Mouse (Mus musculus): Measurements from ENCODE around the gene Sync. TPM values are rescaled to one million over a fixed set of nuclear protein-coding genes. Genes with fewer than 3 reads are reported as not detected.

Sync gene
- 1.1 and 1.3 TPM in 2 replicates for polyA plus RNA-seq (2016; fragmentation: Nextera tagmentation; extraction: Ambion mirVana)

GRCm38 (mm10) chr4:129287472-129287981 lies at the start of gene Sync:
TSS of gene Sync (plus strand) at chr4:129287617.
- H3K36me3 ChIP-seq = no peaks in the 10 kb centered on the region
- peaks cover 16% of the 10 kb centered on the region for H3K4me1 ChIP-seq (replicated peaks)
- peak within 1 kb of the TSS; percentile 60 for H3K9ac ChIP-seq
- 0 out of 2 replicates have a peak, but pooled peaks cover 2% of the 10 kb centered on the region for H3K9me3 ChIP-seq (replicated peaks)
- H3K4me3 ChIP-seq = peak within 1 kb of the TSS; percentile 54
- peak within 1 kb of the TSS; percentile 100 for H3K4me2 ChIP-seq
- 1% methylated on average over 50 of the region's 53 CpGs for WGBS
- peaks cover 27% of the 10 kb centered on the region for H3K27me3 ChIP-seq (replicated peaks)
- H3K27ac ChIP-seq (ENCODE audit: poor library complexity, severe bottlenecking) = no peak within 1 kb of the TSS; the same call in 1 of the 2 replicates
- ATAC-seq (ENCODE audit: insufficient number of reproducible peaks, low FRiP score) = peak; percentile 43

GRCm38 (mm10) chr4:129237843-129238441 lies 49.5 kb upstream of the Sync start:
- peak overlapping the region; percentile 76; the same call in 1 of the 2 replicates for H3K9ac ChIP-seq
- peaks cover 48% of the 10 kb centered on the region for H3K4me1 ChIP-seq (replicated peaks)
- no peaks in the 10 kb centered on the region for H3K36me3 ChIP-seq
- H3K27me3 ChIP-seq (replicated peaks) = peaks cover 85% of the 10 kb centered on the region
- H3K27ac ChIP-seq (ENCODE audit: poor library complexity, severe bottlenecking) = no peak overlapping the region
- 8% methylated on average over 21 of the region's 21 CpGs for WGBS
- H3K9me3 ChIP-seq (replicated peaks) = no peaks in the 10 kb centered on the region
- H3K4me2 ChIP-seq = peak overlapping the region; percentile 98
- no peak for ATAC-seq (ENCODE audit: insufficient number of reproducible peaks, low FRiP score)
- H3K4me3 ChIP-seq = peak overlapping the region; percentile 75

GRCm38 (mm10) chr4:129238579-129239016 lies 48.8 kb upstream of the Sync start:
- Histone ChIP-seq H3K27me3 (replicated peaks) (peaks cover 82% of the 10 kb centered on the region), H3K9me3 (replicated peaks) (no peaks in the 10 kb centered on the region), H3K9ac (peak overlapping the region; percentile 76), H3K4me1 (replicated peaks) (peaks cover 48% of the 10 kb centered on the region), H3K4me3 (peak overlapping the region; percentile 75), H3K27ac (ENCODE audit: poor library complexity, severe bottlenecking) (no peak overlapping the region), H3K36me3 (no peaks in the 10 kb centered on the region), H3K4me2 (peak overlapping the region; percentile 98)
- ATAC-seq (ENCODE audit: insufficient number of reproducible peaks, low FRiP score) = peak; percentile 12; the same call in 1 of the 2 replicates
- under 1% methylated on average over 22 of the region's 23 CpGs for WGBS

GRCm38 (mm10) chr4:129239075-129239474 lies 48.3 kb upstream of the Sync start:
- peaks cover 86% of the 10 kb centered on the region for H3K27me3 ChIP-seq (replicated peaks)

GRCm38 (mm10) chr4:129241898-129242297 lies 45.5 kb upstream of the Sync start:
- H3K36me3 ChIP-seq = no peaks in the 10 kb centered on the region
- H3K9ac ChIP-seq = no peak overlapping the region
- H3K4me1 ChIP-seq (replicated peaks) = peaks cover 29% of the 10 kb centered on the region
- H3K27ac ChIP-seq (ENCODE audit: poor library complexity, severe bottlenecking) = no peak overlapping the region
- no peak for ATAC-seq (ENCODE audit: insufficient number of reproducible peaks, low FRiP score)
- H3K4me3 ChIP-seq = no peak overlapping the region
- WGBS = 47% methylated on average over 4 of the region's 7 CpGs
- H3K9me3 ChIP-seq (replicated peaks) = no peaks in the 10 kb centered on the region
- H3K27me3 ChIP-seq (replicated peaks) = peaks cover 97% of the 10 kb centered on the region
- no peak overlapping the region for H3K4me2 ChIP-seq

More at GRCm38 (mm10) chr4:129239075-129239474, 48.3 kb upstream of the Sync start:
- no peaks in the 10 kb centered on the region for H3K9me3 ChIP-seq (replicated peaks)
- H3K4me3 ChIP-seq = peak overlapping the region; percentile 75
- WGBS = under 1% methylated on average over 29 of the region's 29 CpGs
- no peaks in the 10 kb centered on the region for H3K36me3 ChIP-seq
- peaks cover 47% of the 10 kb centered on the region for H3K4me1 ChIP-seq (replicated peaks)
- peak overlapping the region; percentile 98 for H3K4me2 ChIP-seq
- no peak overlapping the region for H3K27ac ChIP-seq (ENCODE audit: poor library complexity, severe bottlenecking)
- H3K9ac ChIP-seq = peak overlapping the region; percentile 76
- peak; percentile 89 for ATAC-seq (ENCODE audit: insufficient number of reproducible peaks, low FRiP score)

- peaks cover 97% of the 10 kb centered on the region for H3K27me3 ChIP-seq (replicated peaks)
- H3K9ac ChIP-seq = no peak overlapping the region
- no peak overlapping the region for H3K27ac ChIP-seq (ENCODE audit: poor library complexity, severe bottlenecking)
- WGBS = 42% methylated on average over 4 of the region's 4 CpGs
- no peak for ATAC-seq (ENCODE audit: insufficient number of reproducible peaks, low FRiP score)
- no peaks in the 10 kb centered on the region for H3K9me3 ChIP-seq (replicated peaks)
- H3K4me3 ChIP-seq = no peak overlapping the region
- H3K4me2 ChIP-seq = no peak overlapping the region
- H3K36me3 ChIP-seq = no peaks in the 10 kb centered on the region
- H3K4me1 ChIP-seq (replicated peaks) = peaks cover 27% of the 10 kb centered on the region
Measured at GRCm38 (mm10) chr4:129242327-129242726, 45.1 kb upstream of the Sync start.

- no peak overlapping the region for H3K4me3 ChIP-seq
- H3K9ac ChIP-seq = no peak overlapping the region
- H3K4me1 ChIP-seq (replicated peaks) = peaks cover 25% of the 10 kb centered on the region
- 36% methylated on average over 4 of the region's 4 CpGs for WGBS
- H3K9me3 ChIP-seq (replicated peaks) = no peaks in the 10 kb centered on the region
- H3K4me2 ChIP-seq = no peak overlapping the region
- H3K27ac ChIP-seq (ENCODE audit: poor library complexity, severe bottlenecking) = no peak overlapping the region
- no peaks in the 10 kb centered on the region for H3K36me3 ChIP-seq
- no peak for ATAC-seq (ENCODE audit: insufficient number of reproducible peaks, low FRiP score)
- H3K27me3 ChIP-seq (replicated peaks) = peaks cover 97% of the 10 kb centered on the region
Measured at GRCm38 (mm10) chr4:129242761-129243160, 44.7 kb upstream of the Sync start.

GRCm38 (mm10) chr4:129244802-129245201 lies 42.6 kb upstream of the Sync start:
- H3K4me2 ChIP-seq = no peak overlapping the region
- no peak overlapping the region for H3K9ac ChIP-seq
- no peak overlapping the region for H3K4me3 ChIP-seq
- ATAC-seq (ENCODE audit: insufficient number of reproducible peaks, low FRiP score) = no peak
- H3K9me3 ChIP-seq (replicated peaks) = no peaks in the 10 kb centered on the region
- H3K36me3 ChIP-seq = no peaks in the 10 kb centered on the region
- no peak overlapping the region for H3K27ac ChIP-seq (ENCODE audit: poor library complexity, severe bottlenecking)
- H3K4me1 ChIP-seq (replicated peaks) = peaks cover 19% of the 10 kb centered on the region
- 46% methylated on average over 4 of the region's 4 CpGs for WGBS
- H3K27me3 ChIP-seq (replicated peaks) = peaks cover 97% of the 10 kb centered on the region

- 31% methylated on average over 15 of the region's 15 CpGs for WGBS
- H3K27ac ChIP-seq (ENCODE audit: poor library complexity, severe bottlenecking) = no peak overlapping the region
- no peak overlapping the region for H3K4me2 ChIP-seq
- peaks cover 97% of the 10 kb centered on the region for H3K27me3 ChIP-seq (replicated peaks)
- H3K4me1 ChIP-seq (replicated peaks) = peaks cover 28% of the 10 kb centered on the region
- no peaks in the 10 kb centered on the region for H3K36me3 ChIP-seq
- no peak overlapping the region for H3K4me3 ChIP-seq
- ATAC-seq (ENCODE audit: insufficient number of reproducible peaks, low FRiP score) = no peak
- H3K9me3 ChIP-seq (replicated peaks) = no peaks in the 10 kb centered on the region
- H3K9ac ChIP-seq = no peak overlapping the region
Measured at GRCm38 (mm10) chr4:129246360-129247301, 40.8 kb upstream of the Sync start.

- peak overlapping the region; percentile 59 for H3K4me3 ChIP-seq
- peak overlapping the region; percentile 67 for H3K9ac ChIP-seq
- no peak overlapping the region for H3K27ac ChIP-seq (ENCODE audit: poor library complexity, severe bottlenecking)
- H3K4me1 ChIP-seq (replicated peaks) = peaks cover 28% of the 10 kb centered on the region
- no peaks in the 10 kb centered on the region for H3K36me3 ChIP-seq
- WGBS = 7% methylated on average over 24 of the region's 24 CpGs
- peak overlapping the region; percentile 98 for H3K4me2 ChIP-seq
- H3K27me3 ChIP-seq (replicated peaks) = peaks cover 95% of the 10 kb centered on the region
- ATAC-seq (ENCODE audit: insufficient number of reproducible peaks, low FRiP score) = no peak
- H3K9me3 ChIP-seq (replicated peaks) = no peaks in the 10 kb centered on the region
Measured at GRCm38 (mm10) chr4:129247381-129248242, 39.8 kb upstream of the Sync start.
